Mouse (Mus musculus) CH12.LX (cell line): ENCODE data around the gene Me1.

Source experiments
- CTCF ChIP-seq, 2 experiments: IDR thresholded peaks in 1 of 2; conservative IDR thresholded peaks in 1 of 2; 2 replicates each; pipeline ENCODE4 v1.5.1; 2011 to 2012; ENCODE audit warnings: low read depth in 2 of 2, low read length in 2 of 2, improper control_type of control experiment in 1 of 2, inconsistent platforms in 1 of 2, mild to moderate bottlenecking in 1 of 2, moderate library complexity in 1 of 2
- POLR2A ChIP-seq: IDR thresholded peaks from 2 replicates; pipeline ENCODE4 v1.6.1; 2011; ENCODE audit warnings: low read depth, mild to moderate bottlenecking, improper control_type of control experiment, low read length

GRCm38 (mm10) chr9:86729811-86730210 lies 34.1 kb upstream of the Me1 start:
- TF ChIP-seq CTCF (conservative IDR thresholded peaks at IDR 0.05 in 1 of 2, IDR thresholded peaks at IDR 0.05 in 1 of 2; ENCODE audit: low read depth in 2 of 2, low read length in 2 of 2) (no peak), POLR2A (no peak)
